Mouse (Mus musculus) MEL (cell line): ENCODE measurements around the gene Crim1.

Experiments
- CHD2 ChIP-seq: IDR thresholded peaks from 2 replicates; pipeline ENCODE4 v1.6.1; 2011; ENCODE audit warnings: low read length, improper control_type of control experiment
- CTCF ChIP-seq, 3 experiments: IDR thresholded peaks in 2 of 3; conservative IDR thresholded peaks in 1 of 3; 2 replicates each; pipeline ENCODE4 v1.5.1; 2011 to 2012; ENCODE audit warnings: low read length in 3 of 3, low read depth in 2 of 3, mild to moderate bottlenecking in 2 of 3, improper control_type of control experiment in 1 of 3, inconsistent platforms in 1 of 3, mixed read lengths in 1 of 3, moderate library complexity in 1 of 3; ENCODE audit not compliant: control insufficient read depth in 1 of 3, insufficient read depth in 1 of 3, poor library complexity in 1 of 3, severe bottlenecking in 1 of 3
- ELF1 ChIP-seq: IDR thresholded peaks from 2 replicates; pipeline ENCODE4 v1.6.1; 2014; ENCODE audit warnings: low read depth, mild to moderate bottlenecking, inconsistent platforms, low read length, improper control_type of control experiment, moderate library complexity
- GATA1 ChIP-seq: IDR thresholded peaks from 2 replicates; pipeline ENCODE4 v1.6.1; 2011; ENCODE audit warnings: low read depth, low read length, improper control_type of control experiment
- MEF2A ChIP-seq: IDR thresholded peaks from 2 replicates; pipeline ENCODE4 v1.6.1; 2014; ENCODE audit warnings: low read depth, mild to moderate bottlenecking, inconsistent platforms, low read length, improper control_type of control experiment; ENCODE audit not compliant: poor library complexity, insufficient replicate concordance, severe bottlenecking; ENCODE audit errors: extremely low read depth
- POLR2A ChIP-seq, 2 experiments: IDR thresholded peaks; 2 replicates each; pipeline ENCODE4 v1.6.1; 2011 to 2012; ENCODE audit warnings: low read length in 2 of 2, mild to moderate bottlenecking in 2 of 2, control low read depth in 1 of 2, improper control_type of control experiment in 1 of 2, low read depth in 1 of 2, moderate library complexity in 1 of 2; ENCODE audit not compliant: control insufficient read depth in 1 of 2, insufficient read depth in 1 of 2, poor library complexity in 1 of 2
- POLR2AphosphoS2 ChIP-seq: IDR thresholded peaks from 2 replicates; pipeline ENCODE4 v1.6.1; 2011; ENCODE audit warnings: low read length, improper control_type of control experiment
- TAL1 ChIP-seq: IDR thresholded peaks from 2 replicates; pipeline ENCODE4 v1.6.1; 2012; ENCODE audit warnings: mild to moderate bottlenecking, inconsistent platforms, low read length, moderate library complexity, mixed read lengths
- UBTF ChIP-seq: IDR thresholded peaks from 2 replicates; pipeline ENCODE4 v1.6.1; 2012; ENCODE audit warnings: low read depth, mild to moderate bottlenecking, inconsistent platforms, low read length, improper control_type of control experiment, moderate library complexity, borderline replicate concordance; ENCODE audit not compliant: insufficient read depth
- USF1 ChIP-seq: IDR thresholded peaks from 2 replicates; pipeline ENCODE4 v1.6.1; 2014; ENCODE audit warnings: low read depth, mild to moderate bottlenecking, inconsistent platforms, low read length, improper control_type of control experiment, moderate library complexity
- ZNF384 ChIP-seq: IDR thresholded peaks from 2 replicates; pipeline ENCODE4 v1.6.1; 2012; ENCODE audit warnings: low read depth, mild to moderate bottlenecking, inconsistent platforms, low read length, improper control_type of control experiment

GRCm38 (mm10) chr17:78406854-78407253 lies 206.8 kb downstream of the Crim1 start:
- TF ChIP-seq POLR2A (IDR thresholded peaks at IDR 0.05; ENCODE audit: control insufficient read depth in 1 of 2, insufficient read depth in 1 of 2, low read depth in 1 of 2, low read length in 2 of 2, poor library complexity in 1 of 2) (no peak), CHD2 (no peak), ELF1 (no peak), GATA1 (no peak), CTCF (IDR thresholded peaks at IDR 0.05 in 2 of 3, conservative IDR thresholded peaks at IDR 0.05 in 1 of 3; ENCODE audit: control insufficient read depth in 1 of 3, insufficient read depth in 1 of 3, low read depth in 2 of 3, low read length in 3 of 3, poor library complexity in 1 of 3, severe bottlenecking in 1 of 3) (no peak), ZNF384 (no peak), MEF2A (no peak), POLR2AphosphoS2 (no peak), TAL1 (no peak), UBTF (no peak), USF1 (no peak)
